Mouse (Mus musculus) spleen, postnatal 10 days (tissue): ENCODE data around the gene Car2.
A peak's percentile ranks its signal among the peaks of the same experiment; 100 is the strongest.

Experiments
- DNase-seq, 2 experiments: peaks; one replicate each; pipeline ENCODE4 v3.0.0; 2021 to 2022; ENCODE audit warnings: low spot score in 2 of 2

Gene Car2

DNA sequence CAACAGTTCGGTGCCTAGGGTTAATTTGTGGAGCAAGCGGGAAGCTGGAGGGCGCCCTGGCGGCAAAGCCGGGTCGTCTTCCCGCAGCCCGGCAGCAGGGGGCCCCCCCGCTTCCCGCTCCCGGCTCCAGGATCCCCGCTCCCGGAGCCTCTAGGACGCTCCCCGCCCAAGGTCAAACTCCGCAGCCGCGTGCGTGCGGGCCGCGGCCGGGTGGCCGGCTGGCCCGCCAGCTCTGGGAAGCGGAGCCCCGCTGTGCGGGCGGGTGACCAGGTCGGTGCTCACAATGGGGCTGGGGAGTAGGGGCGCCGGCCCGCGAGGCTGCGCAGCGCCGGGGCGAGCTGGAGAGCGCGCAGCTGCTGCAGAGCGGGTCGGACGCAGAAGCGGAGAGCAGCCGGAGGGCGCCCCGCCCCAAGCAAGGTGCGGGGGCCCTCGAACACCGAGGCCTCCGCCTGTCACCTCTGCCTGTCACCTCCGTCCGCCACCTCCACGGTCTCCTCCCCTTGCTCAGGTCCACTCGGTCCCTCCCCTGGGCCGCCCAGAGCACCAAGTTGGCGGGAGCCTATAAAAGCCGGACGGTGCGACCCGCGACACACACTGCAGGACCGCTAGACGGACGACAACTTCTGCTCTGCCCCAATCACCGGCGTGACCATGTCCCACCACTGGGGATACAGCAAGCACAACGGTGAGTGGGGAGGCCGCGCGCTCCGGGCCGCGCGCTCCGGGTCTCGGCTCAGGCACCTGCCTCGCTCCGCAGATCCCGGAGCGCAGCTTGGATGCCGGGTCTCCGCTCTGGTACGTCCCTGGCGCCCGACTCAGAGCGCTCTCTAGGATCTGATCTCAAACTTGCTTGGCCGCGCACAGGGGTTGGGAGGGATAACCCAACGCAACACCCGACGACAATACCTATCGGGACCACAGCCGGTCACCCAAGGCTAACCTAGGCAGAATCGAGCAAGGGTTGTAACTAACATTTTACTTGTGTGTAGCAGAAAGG is at the start of gene Car2:
Car2 (plus strand) TSS at position 172 of the 997 bp plus-strand sequence.
- peak; percentile 80 to 85 for DNase-seq

DNA sequence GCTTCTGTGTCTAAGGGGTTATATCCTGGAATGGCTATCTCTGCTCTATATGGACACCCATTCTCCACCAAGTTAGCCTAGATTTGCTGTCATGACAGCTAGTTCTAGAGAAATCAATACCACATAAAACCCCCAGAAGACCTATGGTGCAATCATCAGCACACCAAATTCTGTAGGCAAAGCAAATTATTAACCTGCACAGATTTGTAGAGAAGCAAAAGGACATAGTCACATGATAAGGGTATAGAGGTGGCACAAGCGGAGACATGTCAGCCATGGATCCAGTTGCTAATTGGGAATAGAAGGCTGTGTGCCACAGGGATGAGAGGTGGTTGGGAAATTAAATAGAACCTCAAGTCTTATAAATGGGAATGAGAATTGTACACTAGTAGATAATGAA is 47.1 kb upstream of the Car2 start:
- no peak for DNase-seq

DNA sequence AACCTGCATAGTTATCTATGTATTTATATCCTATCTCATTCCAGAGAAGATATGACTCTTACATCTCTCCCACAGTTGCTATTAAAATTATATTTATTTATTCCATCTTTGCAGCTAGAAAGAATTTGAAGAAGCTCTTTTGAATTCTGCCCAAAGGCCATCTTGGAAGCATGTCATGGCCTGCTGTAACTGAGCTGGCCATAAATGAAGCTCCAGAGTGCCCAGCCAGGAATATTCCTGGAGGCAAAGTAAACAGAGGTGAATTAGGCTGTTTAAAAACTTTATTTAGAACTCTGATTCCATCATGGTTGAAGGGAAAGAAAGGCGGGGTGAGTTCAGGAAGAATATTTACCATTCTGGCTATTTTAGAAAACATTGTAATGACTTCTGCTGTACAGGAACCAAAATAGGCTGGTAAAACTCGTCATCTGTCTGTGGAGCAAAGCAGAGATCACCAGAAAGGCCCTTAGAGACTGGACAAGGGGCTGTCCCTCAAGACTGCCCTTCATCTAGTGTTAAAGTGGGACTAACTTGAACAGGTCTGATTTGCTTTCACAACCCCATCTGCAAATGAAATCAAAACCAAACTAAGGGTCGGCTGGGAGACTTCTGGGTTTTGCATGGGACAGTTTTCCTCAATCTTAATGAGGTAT is 46.5 kb upstream of the Car2 start:
- DNase-seq, result no peak

DNA sequence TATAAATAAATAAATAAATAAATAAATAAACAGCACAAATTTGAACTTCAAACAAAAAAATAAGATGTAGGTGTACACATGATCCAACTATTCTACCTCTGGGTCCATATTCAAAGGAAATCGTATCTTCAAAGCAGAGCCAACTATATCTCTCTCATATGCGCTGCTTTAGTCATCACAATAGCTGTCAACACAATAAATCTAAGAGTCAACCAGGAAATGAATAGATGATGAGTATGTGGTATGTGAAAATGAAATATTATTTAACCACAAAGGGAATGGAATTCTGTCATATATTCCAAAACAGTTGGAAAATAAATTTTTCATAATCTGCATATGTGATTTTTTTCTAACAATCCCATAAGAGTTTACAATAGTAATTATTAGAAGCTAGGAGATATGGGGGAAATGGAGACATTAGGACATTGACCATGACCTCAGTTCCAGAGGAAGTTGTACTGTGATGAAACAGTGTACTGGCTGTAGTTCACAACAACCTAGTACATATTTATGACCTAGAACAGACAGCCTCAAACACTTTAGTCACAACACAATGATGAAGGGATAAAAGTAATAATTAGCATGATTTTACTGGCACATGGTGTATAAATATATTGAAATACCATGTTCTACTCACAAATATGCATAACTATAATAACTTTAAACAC is 37.4 kb upstream of the Car2 start:
- DNase-seq, result no peak

DNA sequence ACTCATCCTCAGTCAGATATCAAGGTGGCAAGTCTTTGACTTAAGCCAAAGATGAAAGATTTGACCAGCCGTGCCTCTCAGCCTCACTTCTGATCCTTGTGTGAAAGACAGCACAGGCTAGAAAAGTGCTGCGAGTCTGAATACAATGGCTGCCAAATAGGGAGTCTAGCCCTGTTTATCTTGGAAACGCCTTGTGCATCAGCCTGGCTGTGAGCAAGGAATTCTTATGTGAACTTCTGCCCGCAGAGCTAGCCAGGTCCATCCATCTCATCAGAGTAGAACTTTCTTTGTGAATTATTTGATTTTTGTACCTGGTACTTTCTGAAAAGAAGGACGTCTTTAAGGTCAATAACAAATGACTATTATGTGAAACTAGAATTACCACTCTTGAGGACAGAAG is 32.1 kb upstream of the Car2 start:
- DNase-seq, result no peak

DNA sequence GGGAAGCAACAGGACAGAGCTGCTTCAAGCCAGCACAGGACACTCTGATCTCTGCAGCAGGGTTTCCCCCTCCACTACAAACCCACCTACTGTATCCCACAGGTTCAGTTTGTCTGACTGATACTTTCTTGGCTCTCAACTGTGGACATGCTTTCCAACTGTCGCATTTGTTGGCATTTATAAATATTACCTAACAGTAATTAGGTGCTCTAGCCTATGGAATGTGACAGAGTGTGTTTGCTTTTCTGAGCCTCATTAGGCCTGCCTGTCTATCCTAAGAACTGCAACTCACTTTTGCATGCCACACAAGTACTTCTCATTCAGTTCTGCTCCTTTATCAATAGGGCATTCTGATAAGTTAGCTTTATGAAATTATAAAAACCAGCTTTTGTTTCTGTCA is 31.6 kb upstream of the Car2 start:
- no peak for DNase-seq

DNA sequence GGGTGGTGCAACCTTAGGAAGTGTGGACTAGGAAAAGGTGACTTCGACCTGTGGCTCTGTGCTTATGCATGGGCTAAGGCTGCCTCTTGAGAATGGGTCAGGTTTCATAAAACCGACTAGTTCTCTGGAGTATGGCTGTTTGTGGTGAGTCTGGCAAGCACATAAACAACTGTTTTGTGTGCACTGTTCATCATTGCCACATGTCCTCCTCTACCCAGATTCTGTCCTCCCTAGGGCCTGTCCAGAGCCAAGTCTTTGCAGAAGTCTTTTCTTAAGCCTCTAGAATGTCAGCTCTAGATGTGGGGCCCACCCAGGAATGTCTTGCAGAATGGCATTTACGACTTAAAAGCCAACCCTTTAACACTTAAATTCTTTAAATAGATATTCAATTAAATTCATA is 28.2 kb upstream of the Car2 start:
- DNase-seq, result no peak

DNA sequence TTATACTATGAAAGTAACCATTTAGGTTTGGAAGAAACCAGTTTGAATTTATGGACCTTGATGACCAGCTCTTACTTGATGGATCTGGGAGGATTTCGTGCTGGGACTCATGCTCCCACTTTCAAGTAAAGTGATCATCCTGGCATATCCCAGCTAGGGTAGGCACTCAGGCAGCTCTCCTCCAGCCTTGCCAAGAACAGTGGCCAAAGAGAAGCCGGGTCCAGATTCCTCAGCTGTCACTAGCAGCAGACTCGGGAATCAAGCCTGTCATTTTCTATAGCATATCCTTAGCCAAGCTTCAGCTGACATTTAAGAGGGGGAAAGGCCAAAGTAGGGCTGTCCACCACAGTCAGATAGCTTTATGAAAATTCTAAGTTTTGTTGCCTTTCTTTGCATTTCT is 25.8 kb upstream of the Car2 start:
- DNase-seq, result no peak

DNA sequence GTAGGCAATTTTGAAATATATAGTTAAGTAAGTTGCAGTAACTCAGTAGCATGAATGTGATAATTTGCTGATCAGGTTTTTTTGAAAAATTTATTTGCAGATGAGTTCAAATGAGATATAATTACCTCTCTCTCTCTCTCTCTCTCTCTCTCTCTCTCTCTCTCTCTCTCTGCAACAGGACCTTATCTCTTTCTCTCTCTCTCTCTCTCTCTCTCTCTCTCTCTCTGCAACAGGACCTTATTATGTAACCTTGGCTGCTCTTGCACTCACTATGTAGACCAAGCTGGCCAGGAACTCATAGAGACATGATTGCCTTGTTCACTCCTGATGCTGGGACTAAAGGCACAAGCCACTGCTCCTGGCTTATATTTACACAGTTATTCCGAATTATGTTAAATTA is 24.9 kb upstream of the Car2 start:
- no peak for DNase-seq

DNA sequence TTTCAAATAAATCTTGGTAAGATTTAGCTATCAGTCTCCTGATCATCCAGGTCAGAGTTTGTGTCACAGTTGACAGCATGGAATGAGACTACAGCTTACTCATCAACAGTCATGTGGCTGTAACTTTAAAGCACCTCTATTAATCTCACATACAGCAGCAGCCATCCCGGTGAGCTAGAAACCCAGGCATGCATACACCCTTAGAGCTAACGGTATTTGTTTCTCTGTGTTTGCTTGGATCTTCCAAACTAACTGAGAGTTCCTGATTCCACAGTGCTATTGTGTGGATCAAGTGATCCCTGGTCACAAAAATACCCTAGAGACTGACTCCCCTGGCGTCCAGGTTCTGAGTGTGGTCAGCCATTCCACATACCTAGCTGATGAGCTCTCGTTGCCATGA is 24.3 kb upstream of the Car2 start:
- no peak for DNase-seq

DNA sequence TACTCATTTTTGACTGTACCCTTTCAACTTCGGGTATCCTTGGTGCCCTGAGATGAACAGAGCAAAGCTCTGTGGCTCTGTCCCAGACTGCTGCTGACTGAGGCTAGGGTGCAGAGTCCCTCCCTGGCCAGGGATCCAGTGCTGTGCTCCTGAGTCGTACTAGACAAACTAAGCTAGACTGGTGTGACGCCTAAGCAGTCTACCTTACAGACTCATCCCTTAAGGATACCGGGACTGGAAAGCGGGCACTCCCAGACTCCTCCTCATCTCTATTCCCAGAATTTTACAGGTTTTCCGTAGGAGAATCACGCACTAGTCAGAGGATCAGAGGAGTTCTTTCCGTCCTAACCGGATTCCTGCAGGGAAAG is 23.4 kb upstream of the Car2 start:
- no peak for DNase-seq

DNA sequence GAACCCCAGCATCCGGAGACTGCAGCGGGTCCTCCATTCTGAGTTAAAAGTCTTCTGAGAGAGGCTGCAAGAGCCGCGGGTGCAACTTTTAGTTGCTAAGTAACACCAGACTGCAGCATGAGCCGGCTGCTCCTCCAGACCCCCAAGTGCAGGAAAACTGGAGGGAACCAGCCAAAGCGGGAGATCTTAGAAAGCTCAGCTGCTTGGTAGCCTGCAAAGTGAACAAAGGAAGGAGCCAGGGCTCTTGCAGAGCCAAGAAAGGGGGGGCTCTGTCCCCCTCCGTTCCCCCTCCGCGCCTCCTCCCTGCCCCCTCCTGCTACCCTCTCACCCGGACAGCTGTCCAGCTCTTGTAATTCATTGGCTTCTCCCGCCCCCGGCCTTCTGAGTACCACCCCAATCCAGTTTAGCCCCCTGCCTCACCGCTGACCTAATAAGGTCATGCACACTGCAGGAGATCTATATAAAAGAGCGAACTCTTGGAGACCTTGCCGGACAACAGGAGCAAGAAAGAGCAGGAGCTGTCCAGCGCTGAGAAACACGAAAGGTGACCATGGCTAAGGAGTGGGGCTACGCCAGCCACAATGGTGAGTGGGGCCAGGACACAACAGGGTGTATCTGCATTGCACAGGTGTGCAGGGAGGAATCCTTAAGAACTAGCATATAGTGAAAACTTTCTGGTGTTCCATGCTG is 22.9 kb upstream of the Car2 start, which contains the start of gene Car3:
Car3 (plus strand) TSS at position 491 of the 690 bp plus-strand sequence.
- no peak for DNase-seq

DNA sequence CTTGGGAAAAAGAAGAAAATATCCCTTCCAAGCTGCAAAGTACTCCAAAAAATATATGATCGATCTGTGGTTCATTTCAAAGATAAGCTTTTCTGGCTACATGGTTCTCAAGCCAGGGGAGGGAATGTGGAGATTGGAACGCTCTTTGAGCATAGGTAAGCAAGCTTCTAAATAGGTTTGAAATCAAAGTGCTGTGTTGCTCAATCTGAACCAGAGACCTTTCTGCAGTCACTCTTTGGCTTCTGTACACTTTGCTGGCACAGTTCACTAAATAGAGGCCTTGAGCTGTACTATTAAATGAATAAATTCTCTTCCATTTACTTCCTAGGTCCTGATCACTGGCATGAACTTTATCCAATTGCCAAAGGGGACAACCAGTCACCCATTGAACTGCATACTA is 22.2 kb upstream of the Car2 start:
- DNase-seq, result no peak

DNA sequence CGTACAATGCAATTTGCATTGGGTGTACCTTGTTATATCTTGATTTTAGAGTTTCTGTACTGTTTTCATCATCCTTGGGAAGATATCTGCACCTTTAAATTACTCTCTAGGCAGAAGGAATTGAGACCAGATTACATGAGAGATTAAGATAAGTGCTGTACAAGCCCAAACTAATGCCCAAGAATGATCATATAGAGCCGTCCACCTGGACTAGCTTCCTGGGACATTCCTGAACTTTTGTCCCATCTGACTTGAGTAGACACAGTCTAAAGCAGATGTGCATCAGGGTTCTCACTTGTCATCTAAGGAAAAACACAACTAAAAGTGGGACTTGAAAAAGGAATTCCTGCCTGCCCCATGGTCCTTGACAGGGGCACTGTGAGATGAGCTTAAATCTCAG is 20.1 kb upstream of the Car2 start:
- no peak for DNase-seq

DNA sequence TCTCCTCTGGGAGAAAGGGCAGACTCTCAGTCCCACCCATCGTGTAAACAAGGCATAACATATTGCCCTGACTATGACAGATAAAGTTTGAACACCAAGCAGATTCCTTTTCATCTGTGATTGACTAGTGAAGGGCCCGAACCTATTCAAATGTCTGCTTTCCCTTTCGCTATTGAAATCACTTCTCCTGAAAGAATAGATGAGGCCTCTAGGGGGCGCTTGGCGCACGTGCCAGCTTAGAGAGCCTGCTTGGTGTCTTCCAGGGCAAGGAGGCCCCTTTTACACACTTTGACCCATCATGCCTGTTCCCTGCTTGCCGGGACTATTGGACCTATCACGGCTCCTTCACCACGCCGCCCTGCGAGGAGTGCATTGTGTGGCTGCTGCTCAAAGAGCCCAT is 16.3 kb upstream of the Car2 start:
- peak; percentile 77 to 88 for DNase-seq

DNA sequence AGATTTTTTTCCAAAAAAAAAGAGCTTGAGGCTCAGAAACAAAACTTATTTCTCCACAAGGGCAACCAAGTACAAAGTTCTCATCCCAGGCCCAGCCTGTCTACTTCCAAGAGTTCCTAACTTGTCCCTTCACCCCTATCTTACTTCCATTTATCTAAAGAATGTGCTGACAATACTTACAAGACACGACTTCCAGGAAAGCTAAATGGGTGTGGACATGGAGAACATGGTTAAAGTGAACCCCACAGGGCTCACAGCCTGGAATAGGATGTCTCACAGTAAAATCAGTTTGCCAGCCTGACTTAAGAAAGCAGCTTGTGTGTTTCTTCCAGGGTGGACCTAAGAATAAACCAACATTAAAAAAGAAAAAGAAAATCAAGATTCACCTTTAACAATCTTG is 15.5 kb upstream of the Car2 start:
- DNase-seq, result no peak

DNA sequence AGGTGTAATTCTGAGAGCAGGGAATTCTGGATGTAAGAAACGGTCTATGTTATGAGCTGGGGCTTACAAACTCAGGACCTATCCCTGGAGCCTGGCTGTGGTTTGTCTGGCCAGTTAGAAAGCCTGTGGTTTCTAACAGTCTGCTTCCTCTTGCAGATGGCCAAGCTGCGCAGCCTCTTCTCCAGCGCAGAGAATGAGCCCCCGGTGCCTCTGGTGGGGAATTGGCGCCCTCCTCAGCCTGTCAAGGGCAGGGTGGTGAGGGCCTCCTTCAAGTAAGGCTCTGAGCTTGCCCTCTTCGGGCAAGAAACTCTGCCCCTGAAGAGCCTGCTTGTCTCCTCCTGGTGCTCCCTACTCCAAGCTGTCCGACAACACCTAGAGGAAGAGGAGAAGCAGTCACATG is 14.7 kb upstream of the Car2 start:
- peak in 1 of 2 experiments; percentile 64 for DNase-seq

DNA sequence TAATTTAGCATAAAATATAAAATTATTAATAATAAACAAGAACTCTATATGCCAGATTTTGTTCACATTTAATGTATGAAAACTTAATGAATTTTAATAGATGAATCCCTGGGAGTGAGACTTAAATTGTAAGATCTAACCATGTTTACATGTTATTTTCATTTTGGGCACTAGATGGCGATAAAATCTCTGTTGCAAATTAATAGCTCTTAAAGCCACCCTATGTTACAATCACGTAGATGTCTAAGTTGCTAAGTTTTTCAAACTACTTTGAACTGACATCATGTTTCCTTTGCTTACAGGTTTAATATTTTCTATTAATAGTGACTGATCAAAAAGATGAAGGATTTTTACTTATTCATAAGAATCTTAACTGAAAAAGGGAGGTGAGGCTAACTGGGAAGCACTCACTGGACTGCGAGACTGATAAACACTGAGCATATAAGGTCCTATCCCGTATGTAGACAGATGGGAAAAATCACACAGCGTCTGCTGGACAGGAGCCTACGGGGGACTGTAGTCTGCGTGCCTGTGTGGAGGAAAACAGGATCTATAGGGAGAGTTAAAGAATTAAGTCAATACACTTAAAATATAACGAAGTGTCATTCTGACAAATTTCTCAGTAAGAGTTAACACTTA is 11.6 kb upstream of the Car2 start:
- DNase-seq, result no peak

DNA sequence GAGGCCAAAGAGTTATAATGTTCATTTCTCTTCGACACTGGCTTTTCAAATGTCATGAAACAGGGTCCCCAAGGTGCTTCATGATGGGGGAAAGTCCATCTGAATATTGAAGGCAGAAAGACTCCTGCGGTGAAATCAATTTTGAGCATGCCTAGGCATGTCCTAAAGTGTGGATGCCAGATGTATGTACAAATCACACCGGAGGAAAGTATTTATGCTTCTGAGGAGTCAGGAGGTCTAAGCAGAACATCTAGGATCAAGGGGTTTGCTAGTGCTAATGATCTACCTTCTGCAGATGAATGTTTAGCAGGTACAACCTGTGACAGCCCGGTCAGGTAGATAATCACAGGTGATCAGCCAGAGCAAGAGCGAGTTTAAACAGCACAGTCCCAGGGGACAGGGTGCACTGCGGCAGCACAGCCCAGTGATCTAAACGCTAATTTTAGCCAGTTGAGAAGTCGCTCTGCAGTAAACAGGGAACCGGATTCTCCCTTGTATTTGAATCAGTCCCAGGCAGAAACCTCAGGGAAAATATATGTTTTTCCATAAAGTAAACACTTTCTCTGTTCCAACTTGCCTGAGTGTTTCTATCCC is 9.7 kb upstream of the Car2 start:
- peak in 1 of 2 experiments; percentile 44 for DNase-seq

DNA sequence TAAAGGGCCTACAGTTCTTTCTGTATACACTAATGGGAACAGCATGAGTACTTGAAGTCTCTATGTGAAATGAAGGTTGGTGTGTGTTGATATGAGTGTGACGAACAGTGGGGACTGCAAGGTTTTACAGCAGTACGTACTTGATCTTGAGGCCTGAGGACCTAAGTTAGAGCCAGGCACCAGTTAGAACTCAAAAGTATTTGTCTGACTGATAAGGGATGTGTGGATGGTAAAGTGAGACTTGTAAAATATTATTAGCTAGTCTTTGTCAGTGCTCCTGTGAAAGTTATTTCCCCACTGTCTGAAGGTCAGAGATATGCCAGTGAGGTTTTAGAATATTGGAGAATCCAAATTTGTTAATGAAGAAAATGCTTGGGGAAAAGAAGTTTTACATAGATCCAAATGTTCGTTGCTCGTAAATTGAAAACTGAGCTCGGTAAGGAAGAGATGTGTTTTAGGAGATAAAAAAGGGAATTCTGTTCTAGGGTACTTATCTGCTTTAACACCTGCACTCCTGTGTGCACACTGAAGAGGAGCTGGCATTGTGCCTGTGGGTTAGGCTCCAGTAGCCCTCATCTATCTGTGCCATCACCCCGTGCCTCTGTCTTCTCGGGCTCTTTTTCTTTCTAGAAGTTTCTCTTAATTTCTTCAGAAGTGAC is 8.7 kb upstream of the Car2 start:
- peak in 1 of 2 experiments; percentile 81 for DNase-seq
